Mouse (Mus musculus) CH12.LX (cell line): ENCODE results near the gene Atp6ap1l.

Experiments used
- MAZ ChIP-seq: IDR thresholded peaks from 2 replicates; pipeline ENCODE4 v1.6.1; 2012; ENCODE audit warnings: low read depth, mild to moderate bottlenecking, inconsistent platforms, low read length, improper control_type of control experiment, moderate library complexity
- POLR2A ChIP-seq: IDR thresholded peaks from 2 replicates; pipeline ENCODE4 v1.6.1; 2011; ENCODE audit warnings: low read depth, mild to moderate bottlenecking, improper control_type of control experiment, low read length
- ZC3H11A ChIP-seq: IDR thresholded peaks from 2 replicates; pipeline ENCODE4 v1.6.1; 2012; ENCODE audit warnings: low read depth, mild to moderate bottlenecking, inconsistent platforms, low read length, improper control_type of control experiment

- TF ChIP-seq MAZ (no peak), POLR2A (no peak; the same call in 1 of the 2 replicates), ZC3H11A (no peak)
Measured at GRCm38 (mm10) chr13:90926938-90927633, 21.9 kb upstream of the Atp6ap1l start.
